Mouse (Mus musculus) left cerebral cortex, postnatal 4 days (tissue): ENCODE measurements around the gene Gm13279. TPM values are rescaled to one million over a fixed set of nuclear protein-coding genes. Genes with fewer than 3 reads are reported as not detected.
"Not testable (repeated sequence)": the region's sequence is repeated elsewhere in the genome, so short reads cannot be mapped to it uniquely, and the experiment has no call there.

ENCODE experiments used
- DNase-seq: peaks from one replicate; pipeline ENCODE4 v3.0.0-alpha.2; 2022
- intact Hi-C: fragments of 180-260 bp; cut with DNase I; formaldehyde crosslinking; loops from one replicate; pipeline ENCODE4 v1.15.1; 2025
- total RNA-seq, 2 experiments: library from RNA; stranded (reverse); gene quantifications; 2 replicates each; pipeline ENCODE4 v1.2.3; 2021

Gene Gm13279
- not detected for total RNA-seq

- intact Hi-C loops, DNase-seq: not testable (repeated sequence)
Measured at GRCm38 (mm10) chr4:88797097-88797496, at the start of gene Gm13279. Gm13279 (plus strand) TSS chr4:88797397.

- no peak for DNase-seq
- intact Hi-C loops = no loop called here
Measured at GRCm38 (mm10) chr4:88749926-88750325, 47.3 kb upstream of the Gm13279 start.

GRCm38 (mm10) chr4:88754818-88755340 is 42.3 kb upstream of the Gm13279 start, which contains the start of gene Gm13271:
Gm13271 (plus strand) TSS chr4:88754868.
- peak; percentile 45 for DNase-seq
- intact Hi-C loops = not testable (repeated sequence)

GRCm38 (mm10) chr4:88756581-88757513 is 40.4 kb upstream of the Gm13279 start:
- DNase-seq, intact Hi-C loops: not testable (repeated sequence)

GRCm38 (mm10) chr4:88757628-88758031 is 39.6 kb upstream of the Gm13279 start:
- DNase-seq = peak; percentile 82
- intact Hi-C loops = not testable (repeated sequence)

- DNase-seq, intact Hi-C loops: not testable (repeated sequence)
Measured at GRCm38 (mm10) chr4:88758751-88759150, 38.4 kb upstream of the Gm13279 start.

GRCm38 (mm10) chr4:88759610-88760268 is 37.5 kb upstream of the Gm13279 start, which contains the start of gene Gm13283:
Gm13283 (plus strand) TSS chr4:88760119.
- intact Hi-C loops, DNase-seq: not testable (repeated sequence)

- intact Hi-C loops = not testable (repeated sequence)
- peak; percentile 68 for DNase-seq
Measured at GRCm38 (mm10) chr4:88760431-88760830, 36.8 kb upstream of the Gm13279 start.

GRCm38 (mm10) chr4:88761776-88762175 is 35.4 kb upstream of the Gm13279 start:
- intact Hi-C loops = not testable (repeated sequence)
- DNase-seq = peak; percentile 61

- intact Hi-C loops, DNase-seq: not testable (repeated sequence)
Measured at GRCm38 (mm10) chr4:88762341-88762740, 34.9 kb upstream of the Gm13279 start.

- peak; percentile 29 for DNase-seq
- intact Hi-C loops = not testable (repeated sequence)
Measured at GRCm38 (mm10) chr4:88763384-88764018, 33.7 kb upstream of the Gm13279 start.

GRCm38 (mm10) chr4:88773534-88773933 is 23.7 kb upstream of the Gm13279 start, which contains the start of gene Gm13290:
Gm13290 (plus strand) TSS chr4:88773834.
- DNase-seq, intact Hi-C loops: not testable (repeated sequence)

- intact Hi-C loops, DNase-seq: not testable (repeated sequence)
Measured at GRCm38 (mm10) chr4:88776622-88777021, 20.6 kb upstream of the Gm13279 start, which contains the start of gene Gm13289. Gm13289 (plus strand) TSS chr4:88776922.

GRCm38 (mm10) chr4:88779550-88779949 is 17.6 kb upstream of the Gm13279 start, which contains the start of gene Gm13272:
Gm13272 (plus strand) TSS chr4:88779850.
- DNase-seq, intact Hi-C loops: not testable (repeated sequence)

GRCm38 (mm10) chr4:88780320-88780719 is 16.9 kb upstream of the Gm13279 start:
- intact Hi-C loops, DNase-seq: not testable (repeated sequence)

GRCm38 (mm10) chr4:88781831-88782230 is 15.4 kb upstream of the Gm13279 start, which contains the start of gene Ifnz:
Ifnz (plus strand) TSS chr4:88782131.
- intact Hi-C loops, DNase-seq: not testable (repeated sequence)

GRCm38 (mm10) chr4:88782335-88782734 is 14.9 kb upstream of the Gm13279 start:
- intact Hi-C loops, DNase-seq: not testable (repeated sequence)

GRCm38 (mm10) chr4:88785409-88785808 is 11.8 kb upstream of the Gm13279 start, which contains the start of gene Gm13276:
Gm13276 (plus strand) TSS chr4:88785709.
- intact Hi-C loops, DNase-seq: not testable (repeated sequence)

GRCm38 (mm10) chr4:88788402-88788801 is 8.8 kb upstream of the Gm13279 start, which contains the start of gene Gm13277:
Gm13277 (plus strand) TSS chr4:88788632.
- DNase-seq = peak; percentile 66
- intact Hi-C loops = not testable (repeated sequence)

- DNase-seq, intact Hi-C loops: not testable (repeated sequence)
Measured at GRCm38 (mm10) chr4:88791250-88791649, 5.9 kb upstream of the Gm13279 start, which contains the start of gene Gm13278. Gm13278 (plus strand) TSS chr4:88791550.
